Mouse (Mus musculus): Measurements from ENCODE around the gene Sdhb. TPM values are rescaled to one million over a fixed set of nuclear protein-coding genes. Genes with fewer than 3 reads are reported as not detected.

Sdhb gene
- polyA plus RNA-seq (2012; rRNA removed) = 143 and 165 TPM in 2 replicates

DNA sequence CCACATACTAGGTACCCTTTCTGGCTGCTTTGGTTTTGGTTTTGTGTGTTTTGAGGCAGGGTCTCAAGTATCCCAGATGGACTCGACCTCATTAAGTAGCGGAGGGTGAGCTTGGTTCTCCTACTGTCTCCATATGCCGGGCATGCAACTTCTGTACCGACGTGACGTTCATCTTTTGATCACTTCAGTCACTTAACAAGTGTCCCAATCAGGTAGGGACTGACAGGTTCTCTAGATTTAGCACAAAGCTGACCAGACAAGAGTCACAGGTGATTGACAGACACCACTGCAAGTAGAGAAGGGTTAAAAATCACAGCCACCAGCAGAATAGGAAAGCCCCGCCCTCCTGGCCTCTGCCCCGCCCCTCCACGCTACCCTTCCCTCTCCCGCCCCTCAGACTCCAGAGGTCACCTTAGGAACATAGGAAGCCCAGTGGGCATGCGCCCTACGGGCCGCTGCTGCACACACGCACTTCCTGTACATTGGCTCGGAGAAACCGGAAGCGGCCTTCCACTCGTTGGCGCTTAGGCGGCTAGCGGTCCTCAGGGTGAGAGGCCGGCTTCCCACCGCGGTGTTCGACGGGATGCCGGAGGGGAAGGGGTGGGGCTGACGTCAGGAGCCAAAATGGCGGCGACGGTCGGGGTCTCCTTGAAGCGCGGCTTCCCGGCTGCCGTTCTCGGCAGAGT lies at the start of gene Sdhb:
TSS of gene Sdhb (plus strand) at position 423 of the 686 bp plus-strand sequence.
- DNase-seq (ENCODE audit: low read depth) = peak; percentile 79

DNA sequence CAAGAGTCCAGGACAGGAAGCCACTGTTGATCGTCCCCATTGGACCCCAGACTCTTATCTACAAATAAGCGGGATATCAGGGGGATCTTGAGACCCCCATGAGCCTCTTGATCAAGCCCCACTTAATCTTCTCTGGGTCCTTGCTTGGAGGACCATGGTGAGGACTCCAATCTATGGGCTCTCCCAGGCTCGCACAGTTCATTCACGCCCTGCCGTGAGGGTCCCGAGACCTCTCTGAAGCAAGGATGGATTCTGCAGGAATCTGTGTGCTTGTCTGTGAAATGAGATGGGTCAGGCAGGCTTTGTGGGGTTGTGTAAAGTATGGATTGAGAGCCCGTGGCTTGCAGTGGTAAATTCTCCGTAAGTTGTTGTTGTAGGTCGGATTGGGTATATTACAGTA lies 49.6 kb upstream of the Sdhb start:
- DNase-seq (ENCODE audit: low read depth) = no peak

DNA sequence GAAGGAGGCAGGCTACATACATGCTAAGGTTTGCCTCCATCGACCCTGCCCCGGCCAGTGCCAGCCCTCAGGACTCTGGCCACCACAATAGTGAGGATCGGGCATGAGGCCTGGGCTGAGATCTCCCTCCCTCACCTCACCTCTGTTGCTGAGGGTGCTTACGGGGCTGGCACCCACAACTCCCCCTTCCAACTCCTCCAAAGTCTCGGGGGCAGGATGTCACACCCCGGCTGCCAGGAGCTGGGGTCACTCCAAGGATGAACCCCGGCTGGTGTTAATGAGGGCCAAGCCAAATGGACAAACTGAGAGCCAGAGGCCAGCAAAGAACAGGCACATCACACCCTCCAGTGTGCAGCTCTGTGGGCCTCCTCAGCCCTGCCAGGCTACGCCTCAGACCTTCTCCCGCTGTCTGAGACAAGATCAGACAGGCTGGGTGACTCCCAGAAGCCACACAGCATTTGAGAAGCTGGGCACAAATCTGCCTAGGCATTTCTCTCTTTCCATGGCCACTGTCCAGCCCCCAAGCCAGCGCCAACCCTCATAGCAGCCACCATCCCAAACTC lies 48.7 kb upstream of the Sdhb start:
- DNase-seq (ENCODE audit: low read depth) = no peak

DNA sequence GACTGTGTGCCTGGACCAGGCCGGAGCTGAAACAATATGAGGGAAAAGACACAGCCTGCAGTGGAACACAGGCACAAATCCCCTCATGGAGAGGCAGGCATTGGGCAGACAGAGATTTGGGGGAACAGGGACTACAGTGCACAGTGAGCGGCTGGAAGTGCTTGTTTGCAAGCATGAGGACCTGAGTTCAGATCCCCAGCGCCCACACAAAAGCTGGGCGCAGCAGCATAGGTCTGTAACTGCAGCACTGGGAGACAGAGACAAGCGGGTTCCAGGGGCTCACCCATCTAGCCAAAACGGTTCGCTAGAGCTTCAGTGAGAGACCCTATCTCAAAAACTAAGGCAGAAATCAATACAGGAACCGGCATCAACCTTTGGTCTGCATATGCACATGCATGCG lies 47.4 kb upstream of the Sdhb start:
- DNase-seq (ENCODE audit: low read depth) = no peak

DNA sequence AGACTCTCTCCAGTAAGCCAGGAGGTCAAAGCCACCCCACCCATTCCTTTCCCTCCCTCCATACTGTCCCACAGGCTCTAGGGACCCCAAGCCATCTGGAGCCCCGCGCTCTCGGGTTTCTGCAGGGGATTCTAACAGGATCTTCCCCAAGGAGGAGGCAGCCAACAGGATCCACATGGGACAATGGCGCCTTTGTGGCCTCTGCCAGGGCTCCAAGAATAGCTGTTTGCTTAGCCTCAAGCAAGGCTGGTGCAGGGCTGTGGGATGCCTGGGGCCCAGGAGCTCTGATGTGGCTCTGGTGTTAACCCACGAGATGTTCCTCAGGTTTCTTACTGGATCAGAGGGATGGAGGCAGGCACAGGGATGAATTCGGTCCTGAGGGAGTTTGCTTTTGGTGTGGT lies 46.3 kb upstream of the Sdhb start:
- DNase-seq (ENCODE audit: low read depth) = no peak

DNA sequence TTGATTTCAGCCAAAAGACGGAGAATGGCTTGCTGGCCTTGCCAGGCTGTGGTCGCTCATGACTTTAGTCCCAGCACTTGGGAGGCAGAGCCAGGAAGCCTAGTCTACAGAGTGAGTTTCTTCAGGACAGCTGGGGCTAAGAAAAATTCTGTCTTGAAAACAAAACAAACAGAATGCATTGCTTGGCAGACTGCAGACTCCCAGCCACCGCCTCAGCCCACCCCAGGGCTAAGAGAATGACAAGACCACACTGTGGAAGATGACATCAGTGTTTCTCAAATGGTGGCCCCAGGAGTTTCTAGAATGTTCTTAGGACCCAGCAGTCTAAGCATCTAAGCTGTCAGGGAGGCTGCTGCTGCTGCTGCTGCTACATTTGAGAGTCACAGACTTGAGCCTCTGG lies 45.8 kb upstream of the Sdhb start:
- DNase-seq (ENCODE audit: low read depth) = no peak

DNA sequence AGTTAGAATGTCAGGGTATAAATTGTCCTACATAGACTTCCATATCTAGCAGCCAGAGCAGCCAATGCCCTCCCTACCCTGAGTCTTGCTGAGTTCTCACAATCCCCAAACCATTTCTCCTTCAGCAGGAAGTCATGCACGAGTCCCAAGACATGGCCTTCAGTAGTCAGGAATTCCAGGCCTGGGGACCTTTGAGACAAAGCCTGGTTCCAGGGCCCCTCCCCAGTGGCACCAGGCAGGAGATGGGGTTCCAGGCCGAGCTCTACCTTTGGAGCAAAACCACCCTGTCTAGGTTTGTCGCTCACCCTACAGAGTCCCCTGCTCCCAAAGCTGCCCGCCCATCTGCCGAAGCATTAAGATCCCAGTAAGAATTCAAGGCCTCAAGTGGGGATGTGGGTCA lies 44.7 kb upstream of the Sdhb start:
- DNase-seq (ENCODE audit: low read depth) = no peak

DNA sequence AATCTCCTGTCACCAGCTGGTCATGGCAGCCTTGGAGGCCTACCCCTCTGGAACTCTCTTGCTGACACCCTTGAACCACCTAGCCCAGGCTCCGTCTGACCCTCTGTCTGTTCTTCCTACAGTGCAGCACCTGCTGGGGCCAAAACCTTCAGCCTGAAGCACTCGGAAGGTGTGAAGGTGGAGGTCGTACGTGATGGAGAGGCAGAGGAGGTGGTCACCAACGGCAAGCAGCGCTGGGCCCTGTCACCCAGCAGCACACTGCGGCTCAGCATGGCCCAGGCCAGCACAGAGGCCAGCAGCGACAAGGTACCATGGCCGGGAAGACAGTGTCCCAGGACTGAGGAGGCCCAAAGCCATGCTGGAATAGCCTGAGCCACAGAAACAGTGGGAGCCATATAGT lies 43.6 kb upstream of the Sdhb start:
- no peak for DNase-seq (ENCODE audit: low read depth)

DNA sequence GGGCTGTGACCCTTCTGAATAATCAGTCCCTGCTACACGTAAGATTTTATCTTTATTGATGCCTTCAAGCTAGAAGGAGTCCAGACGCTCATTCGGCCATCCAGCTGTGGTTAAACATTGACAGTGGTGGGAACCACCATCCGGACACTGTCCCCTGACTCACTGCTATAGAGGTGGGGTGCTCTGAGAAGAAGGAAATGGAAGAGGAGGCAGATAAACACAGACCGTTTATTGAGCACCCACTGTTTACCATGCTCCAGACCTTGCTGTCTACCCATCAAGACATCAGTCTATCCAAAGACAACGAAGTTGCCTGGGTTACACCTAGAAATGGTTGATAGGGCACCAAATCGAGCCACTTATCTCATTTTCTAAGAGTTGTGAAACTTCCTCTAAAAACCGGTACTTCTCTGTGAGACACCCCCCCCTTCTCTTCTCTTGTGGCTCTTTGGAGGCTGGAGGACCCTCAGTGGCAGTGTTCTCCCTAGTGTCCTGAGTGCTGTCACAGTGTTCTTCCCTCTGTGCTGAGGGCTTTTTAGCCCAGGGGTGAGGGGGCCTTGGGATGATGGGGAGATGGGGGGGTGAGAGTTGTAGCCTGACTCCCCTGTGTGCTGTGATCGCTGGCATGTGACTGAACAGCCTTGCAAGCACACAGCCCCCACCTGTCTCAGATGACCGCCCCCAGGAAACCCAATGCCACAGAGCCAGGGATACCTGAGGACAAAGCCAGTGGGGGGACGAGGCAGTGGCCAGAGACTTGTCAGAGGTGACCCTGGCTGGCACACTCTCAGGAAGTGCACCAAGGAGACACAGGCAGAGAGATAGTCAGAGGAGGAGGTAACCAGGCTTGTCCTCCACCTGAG lies 40.8 kb upstream of the Sdhb start:
- DNase-seq (ENCODE audit: low read depth) = no peak

DNA sequence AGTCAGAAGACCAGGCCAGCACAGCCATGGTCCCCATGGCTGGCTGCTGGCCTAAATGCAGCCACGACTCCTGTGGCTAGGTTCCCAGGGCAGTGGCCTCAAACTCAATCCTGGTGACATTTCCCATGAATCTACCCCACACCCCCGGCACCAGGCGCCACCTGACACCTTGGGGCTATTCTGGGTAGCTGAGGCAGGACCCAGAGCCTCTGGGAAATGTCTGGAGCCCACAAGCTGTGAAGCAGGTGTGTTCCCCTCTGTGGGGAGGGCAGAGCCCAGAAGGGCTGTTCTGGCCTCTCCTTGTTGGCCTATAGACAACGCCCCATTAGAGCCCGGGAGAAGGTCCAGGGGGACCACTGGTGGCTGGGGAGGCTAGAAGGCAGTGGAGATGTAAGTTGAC lies 38.5 kb upstream of the Sdhb start:
- no peak for DNase-seq (ENCODE audit: low read depth)

DNA sequence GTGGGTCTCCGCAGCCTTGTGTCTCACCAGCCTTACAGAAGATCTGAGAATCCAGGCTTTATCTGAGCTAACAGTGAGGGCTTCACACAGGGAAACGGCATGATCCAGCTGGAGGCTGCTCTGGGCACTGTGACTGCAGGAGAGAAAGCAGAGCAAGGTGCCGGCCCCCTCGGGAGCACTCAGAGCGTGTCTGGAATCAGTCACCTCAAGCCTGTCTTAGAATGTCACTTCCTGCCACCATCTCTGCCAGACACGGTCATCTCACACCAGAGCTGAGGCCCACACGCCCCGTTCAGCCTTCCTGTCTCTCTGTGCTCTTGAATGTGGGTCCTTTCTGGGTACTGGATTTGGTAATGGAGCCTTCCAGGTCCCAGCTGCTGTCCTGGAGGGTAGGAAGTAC lies 35.4 kb upstream of the Sdhb start:
- DNase-seq (ENCODE audit: low read depth) = no peak

DNA sequence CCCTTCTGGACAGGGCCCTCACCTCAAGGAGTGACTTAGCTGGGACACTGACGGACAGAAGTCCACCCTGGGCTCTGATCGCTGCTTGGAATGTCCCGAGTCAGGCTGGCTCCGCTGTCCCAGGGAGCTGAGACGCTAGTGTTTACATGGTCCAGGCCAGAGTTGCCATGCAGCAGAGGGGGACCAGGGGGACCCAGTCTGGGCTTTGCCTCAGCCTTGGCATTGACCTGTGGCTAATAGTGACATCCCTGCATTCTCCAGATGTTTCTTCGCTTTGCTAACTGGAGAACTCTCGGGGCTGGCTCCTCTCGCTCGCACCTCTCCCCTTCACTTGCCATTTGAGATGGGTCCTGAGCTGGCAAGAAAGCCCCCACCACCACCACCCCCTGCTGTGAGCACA lies 32.7 kb upstream of the Sdhb start:
- DNase-seq (ENCODE audit: low read depth) = no peak

DNA sequence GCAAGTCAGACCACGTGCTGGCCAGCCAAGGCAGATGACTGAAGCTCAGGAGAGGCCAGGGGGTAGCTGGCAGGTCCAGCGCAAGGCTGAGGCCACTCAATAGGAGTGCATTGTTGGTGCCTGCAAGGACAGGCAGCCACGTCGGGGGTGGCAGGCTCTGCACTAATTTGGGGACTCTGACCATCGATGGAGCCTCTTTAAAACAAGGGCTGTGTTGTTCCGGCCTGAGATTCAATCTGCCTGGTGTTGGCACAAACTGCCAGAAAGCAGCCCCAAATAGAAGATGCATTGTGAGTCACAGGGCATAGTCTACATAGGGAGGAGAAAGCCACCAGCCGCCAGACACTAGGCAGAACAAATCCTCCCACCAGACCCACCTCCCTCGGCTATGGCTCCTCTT lies 31.3 kb upstream of the Sdhb start:
- no peak for DNase-seq (ENCODE audit: low read depth)

DNA sequence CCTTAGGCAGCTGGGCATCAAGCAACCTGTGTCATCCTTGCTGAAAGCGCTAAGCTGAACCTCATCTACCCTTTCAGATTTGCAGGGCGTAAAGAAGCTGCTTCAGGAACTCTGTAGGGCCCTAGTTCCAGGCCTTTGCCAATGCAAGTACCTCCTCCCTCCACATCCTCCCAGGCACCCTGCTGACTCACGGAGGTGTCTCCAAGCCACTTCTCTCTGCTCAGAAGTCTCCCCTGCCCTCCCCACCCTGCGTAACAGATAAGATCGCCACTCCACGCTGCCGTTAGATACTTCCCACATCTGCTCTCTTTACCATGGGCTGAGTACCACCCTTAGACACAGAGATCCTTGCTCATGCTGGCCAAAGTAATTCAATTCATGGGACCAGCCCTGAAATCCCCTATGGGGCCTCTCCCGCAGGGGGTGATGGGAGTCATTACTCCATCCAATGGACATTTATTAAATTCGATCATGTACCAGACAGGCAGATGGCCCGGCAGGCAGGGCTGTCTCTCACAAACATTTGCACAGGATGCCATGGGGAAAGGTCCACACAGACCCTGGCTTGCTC lies 30.0 kb upstream of the Sdhb start:
- no peak for DNase-seq (ENCODE audit: low read depth)

DNA sequence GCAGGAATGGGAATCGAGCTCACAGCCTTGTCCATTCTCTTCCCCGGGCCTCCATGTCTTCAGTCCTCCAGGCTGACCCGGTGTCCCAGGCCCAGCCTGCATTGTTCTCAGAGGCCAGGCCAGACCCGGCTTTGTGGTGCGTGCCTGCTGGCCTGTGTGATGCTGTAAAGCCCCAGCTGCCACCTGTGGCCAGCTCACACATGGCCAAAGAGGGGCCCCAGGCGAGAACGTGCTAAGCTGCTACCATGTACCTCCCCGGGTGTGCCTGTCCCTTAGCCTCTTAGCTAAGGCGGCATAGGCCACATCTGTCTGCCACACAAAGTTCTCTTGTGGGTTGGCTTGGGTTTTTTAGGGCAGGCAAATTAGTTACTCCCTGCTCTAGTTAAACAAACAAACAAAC lies 25.4 kb upstream of the Sdhb start:
- no peak for DNase-seq (ENCODE audit: low read depth)

DNA sequence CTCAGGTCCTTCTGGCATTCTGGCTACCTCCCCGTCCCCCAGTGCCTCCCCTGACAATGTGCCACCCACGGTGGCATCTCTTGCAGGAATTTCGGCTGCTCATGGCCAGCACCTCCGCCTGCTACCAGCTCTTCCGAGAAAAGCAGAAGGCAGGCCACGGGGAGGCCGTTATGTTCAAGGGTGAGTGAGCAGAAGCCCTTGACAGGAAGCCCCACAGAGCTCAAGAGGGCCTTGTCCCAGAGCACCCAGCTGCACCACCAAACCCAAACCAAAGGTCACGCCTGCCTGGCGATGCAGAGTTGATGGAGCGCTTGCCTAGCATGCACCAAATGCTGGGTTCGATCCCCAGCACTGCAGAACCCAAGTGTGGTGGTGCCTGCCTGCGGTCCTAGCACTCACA lies 16.6 kb upstream of the Sdhb start:
- no peak for DNase-seq (ENCODE audit: low read depth)

DNA sequence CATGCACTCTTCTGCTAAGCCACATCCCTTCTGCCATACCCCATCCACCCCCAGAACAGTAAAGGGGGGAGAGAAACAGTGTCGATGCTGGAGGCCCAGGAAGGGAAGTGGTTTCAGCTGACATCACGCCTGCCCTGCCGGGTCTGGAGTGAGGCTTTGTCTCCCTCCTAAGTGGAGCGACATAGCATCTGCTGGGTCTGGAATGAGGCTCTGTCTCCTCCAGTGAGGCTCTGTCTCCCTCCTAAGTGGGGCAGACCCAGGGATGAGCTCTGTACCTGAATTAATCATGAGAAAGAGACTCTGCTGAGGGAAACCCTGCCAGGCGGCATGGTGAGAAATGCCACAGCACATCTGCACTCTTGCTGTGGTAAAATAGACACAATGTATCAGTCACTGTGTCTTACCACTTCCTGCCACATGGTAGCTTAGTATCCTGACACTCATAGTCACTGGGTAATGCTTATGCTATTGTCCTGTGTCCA lies 16.0 kb upstream of the Sdhb start:
- DNase-seq (ENCODE audit: low read depth) = no peak

DNA sequence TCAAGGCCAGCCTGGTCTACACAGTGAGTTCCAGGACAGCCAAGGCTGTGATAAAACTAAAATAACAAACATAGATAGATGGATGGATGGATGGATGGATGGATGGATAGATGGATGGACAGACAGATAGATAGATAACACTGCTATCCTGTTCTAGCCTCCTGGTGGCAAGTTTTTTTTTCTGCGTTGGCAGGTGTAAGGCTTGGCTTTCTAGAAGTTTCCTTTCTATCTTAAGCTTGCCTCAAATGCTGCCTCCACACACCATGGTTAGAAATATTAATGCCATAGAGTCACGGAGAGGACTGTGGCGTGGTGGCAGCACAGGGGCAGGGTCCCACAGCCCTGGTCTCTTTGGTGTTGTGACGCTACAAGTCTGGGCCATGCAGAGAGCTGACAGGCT lies 15.4 kb upstream of the Sdhb start:
- DNase-seq (ENCODE audit: low read depth) = no peak

DNA sequence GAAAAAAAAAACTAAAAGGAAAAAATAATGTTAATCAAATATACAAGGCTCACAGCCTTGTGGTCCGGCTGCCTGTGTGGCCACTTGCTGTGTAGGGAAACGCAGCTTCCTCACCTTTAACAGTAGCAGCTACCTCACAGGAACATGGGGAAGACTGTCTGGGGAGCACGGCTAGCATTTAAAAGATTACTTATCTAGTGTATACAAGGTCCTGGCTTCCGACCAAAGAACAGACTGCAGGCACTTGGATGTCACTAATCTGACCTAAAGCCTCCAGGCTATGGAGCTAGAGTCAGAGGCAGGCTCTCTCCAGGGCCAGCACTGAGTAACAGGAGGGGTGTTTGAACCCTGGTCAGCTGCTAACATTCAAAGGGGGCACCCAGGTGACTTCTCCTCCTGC lies 15.0 kb upstream of the Sdhb start:
- DNase-seq (ENCODE audit: low read depth) = no peak

DNA sequence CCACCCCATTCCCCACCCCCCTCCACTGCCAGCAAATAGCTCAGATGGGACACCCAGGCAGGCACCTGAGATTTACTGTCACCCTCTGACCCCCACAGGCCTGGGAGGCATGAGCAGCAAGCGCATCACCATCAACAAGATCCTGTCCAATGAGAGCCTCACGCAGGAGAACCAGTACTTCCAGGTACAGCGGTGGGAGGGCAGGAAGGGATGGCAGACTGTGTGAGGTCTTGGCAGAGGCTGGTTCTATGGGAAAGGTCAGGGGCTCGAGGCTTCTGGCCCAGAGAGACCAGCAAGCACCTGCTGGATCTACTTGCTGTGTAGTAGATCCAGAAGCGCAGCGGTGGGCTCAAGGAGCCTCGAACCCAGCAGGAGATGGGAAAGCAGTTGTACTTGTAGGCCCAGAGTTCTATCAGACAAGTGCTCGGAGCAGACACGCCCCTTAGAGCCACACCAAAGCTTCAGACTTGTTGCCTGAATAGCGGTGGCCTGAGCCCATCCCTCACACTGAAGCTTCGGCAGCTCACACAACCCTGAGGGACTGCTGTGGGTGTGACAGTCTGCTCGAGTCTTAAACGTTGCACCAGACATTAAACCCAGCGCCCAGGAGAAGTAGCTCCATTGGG lies 14.3 kb upstream of the Sdhb start:
- no peak for DNase-seq (ENCODE audit: low read depth)

DNA sequence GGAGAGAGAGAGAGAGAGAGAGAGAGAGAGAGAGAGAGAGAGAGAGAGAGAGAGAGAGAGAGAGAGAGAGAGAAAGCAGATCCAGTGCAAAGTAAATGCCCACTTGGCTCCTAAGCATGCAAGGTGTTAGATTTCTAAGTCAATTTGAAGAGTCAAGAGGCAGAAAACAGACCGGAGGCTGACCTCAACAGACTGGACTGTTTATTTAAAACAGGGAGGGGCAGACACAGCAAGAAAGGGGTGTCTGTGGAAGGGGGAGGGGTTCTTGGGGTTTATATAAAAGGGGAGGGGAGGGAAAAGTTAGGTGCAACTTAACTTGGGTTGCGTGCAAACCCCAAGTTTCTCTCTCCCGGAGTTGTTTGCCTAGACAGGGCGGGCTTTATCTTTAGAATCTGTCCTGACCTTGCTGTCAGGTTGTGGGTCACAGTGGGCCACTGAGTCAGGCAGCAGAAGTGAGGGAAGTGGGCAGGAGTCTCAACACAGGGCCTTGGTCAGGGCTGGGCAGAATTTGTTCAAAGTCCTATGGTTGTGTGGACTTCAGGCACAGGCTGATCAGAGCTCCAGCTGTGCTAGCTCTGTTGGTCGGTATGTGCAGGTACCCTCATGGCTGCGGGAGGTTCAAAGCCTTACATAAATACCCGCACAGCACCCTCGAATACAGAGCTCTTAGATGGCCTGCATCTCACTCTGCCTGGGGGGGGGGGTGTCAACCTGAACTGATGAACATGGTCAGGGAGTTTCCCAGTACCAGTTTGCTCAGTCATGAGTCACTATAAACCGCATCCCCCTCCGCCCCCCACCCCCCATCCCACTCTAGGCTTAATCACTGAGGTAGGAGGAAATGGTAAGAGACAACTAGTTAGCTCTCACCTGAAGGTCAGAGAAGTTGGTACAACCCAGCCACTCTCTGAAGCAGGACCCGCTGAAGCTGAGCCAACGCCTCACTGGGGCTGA lies 13.2 kb upstream of the Sdhb start:
- no peak for DNase-seq (ENCODE audit: low read depth)
